Mouse (Mus musculus) ES-E14 (cell line): ENCODE measurements at regions not wholly inside any gene's neighbourhood (a gene's known extent, or its start where the extent isn't known, plus 50 kb on each side); places are given as distances from the start of the nearest gene placed in this dataset.

Experiments
- DNase-seq: peaks from one replicate; pipeline ENCODE4 v3.0.0-alpha.2; 2013; ENCODE audit warnings: low read depth, low spot score
- H3K27ac ChIP-seq: 2 replicates; pipeline ENCODE4 v1.5.1; 2012; ENCODE audit warnings: low read depth, mild to moderate bottlenecking, low read length, moderate library complexity, mixed read lengths; ENCODE audit not compliant: poor library complexity, insufficient read depth, severe bottlenecking
- H3K36me3 ChIP-seq: 2 replicates; pipeline ENCODE4 v1.6.1; 2012; ENCODE audit warnings: mild to moderate bottlenecking, low read length, moderate library complexity, mixed read lengths; ENCODE audit not compliant: control insufficient read depth, poor library complexity, insufficient read depth, severe bottlenecking
- H3K4me1 ChIP-seq, 2 experiments: fragments of 150-350 bp in 1 of 2; sonication (generic) in 1 of 2; 2 replicates each; pipeline ENCODE4 v1.6.1; 2012; ENCODE audit warnings: low read length in 2 of 2, mild to moderate bottlenecking in 1 of 2, mixed read lengths in 1 of 2; ENCODE audit not compliant: control insufficient read depth in 2 of 2, insufficient read depth in 2 of 2, poor library complexity in 1 of 2
- H3K4me3 ChIP-seq, 2 experiments: fragments of 150-350 bp in 1 of 2; sonication (generic) in 1 of 2; 2 replicates each; pipeline ENCODE4 v1.5.1; 2012; ENCODE audit warnings: low read length in 2 of 2, low read depth in 1 of 2, mild to moderate bottlenecking in 1 of 2, mixed read lengths in 1 of 2; ENCODE audit not compliant: insufficient read depth in 1 of 2, poor library complexity in 1 of 2, severe bottlenecking in 1 of 2
- H3K9ac ChIP-seq: 2 replicates; pipeline ENCODE4 v1.6.1; 2012; ENCODE audit warnings: low read depth, mild to moderate bottlenecking, low read length, mixed read lengths; ENCODE audit not compliant: poor library complexity, insufficient read depth, severe bottlenecking
- H3K9me3 ChIP-seq: fragments of 150-350 bp; sonication (generic); 2 replicates; pipeline ENCODE4 v1.6.1; 2012; ENCODE audit warnings: low read depth, mild to moderate bottlenecking, low read length; ENCODE audit not compliant: control insufficient read depth, insufficient read depth
- CHD2 ChIP-seq: IDR thresholded peaks from 2 replicates; pipeline ENCODE4 v1.6.1; 2014; ENCODE audit warnings: mild to moderate bottlenecking, low read depth, low read length, inconsistent platforms
- HCFC1 ChIP-seq: IDR thresholded peaks from 2 replicates; pipeline ENCODE4 v1.6.1; 2012; ENCODE audit warnings: low read length, inconsistent platforms, borderline replicate concordance; ENCODE audit not compliant: insufficient read depth
- MAFK ChIP-seq: IDR thresholded peaks from 2 replicates; pipeline ENCODE4 v1.6.1; 2014; ENCODE audit warnings: mild to moderate bottlenecking, low read depth, low read length, inconsistent platforms; ENCODE audit not compliant: insufficient read depth
- ZC3H11A ChIP-seq: IDR thresholded peaks from 2 replicates; pipeline ENCODE4 v1.6.1; 2012; ENCODE audit warnings: low read depth, mild to moderate bottlenecking, inconsistent platforms, low read length, borderline replicate concordance
- ZNF384 ChIP-seq: IDR thresholded peaks from 2 replicates; pipeline ENCODE4 v1.6.1; 2012; ENCODE audit warnings: low read depth, low read length, inconsistent platforms
- in situ Hi-C, 2 experiments: fragments of 600-800 bp; cut with MboI; formaldehyde crosslinking; loops; one replicate each; pipeline ENCODE4 v1.15.1; 2025; ENCODE audit warnings: low sequenced_read_pairs in 2 of 2, inconsistent platforms in 1 of 2; ENCODE audit not compliant: unreplicated experiment in 2 of 2

DNA sequence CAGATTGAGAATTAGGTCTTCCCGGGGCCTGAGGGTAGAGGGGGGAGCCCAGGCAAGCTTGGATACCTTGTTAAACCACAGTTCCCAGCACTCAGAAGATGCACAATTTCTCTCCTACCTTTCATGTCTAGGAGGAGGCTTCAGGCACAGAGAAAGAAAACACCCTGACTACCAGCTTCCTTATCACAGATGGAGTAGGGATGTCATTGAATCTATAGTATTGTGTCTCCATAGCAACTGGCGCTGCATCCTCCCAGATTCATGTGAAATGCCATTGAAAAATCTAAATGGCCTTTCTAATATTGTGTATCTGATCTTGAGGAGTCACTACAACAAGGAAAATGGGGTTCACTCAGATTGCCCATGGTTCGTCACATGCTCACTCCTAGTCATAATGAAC, 88.8 kb upstream of the Zkscan2 start:
- DNase-seq = no peak
- no peak overlapping the region for H3K27ac ChIP-seq
- no peaks in the 10 kb centered on the region for H3K36me3 ChIP-seq
- no peak for TF ChIP-seq CHD2
- no peak for TF ChIP-seq ZC3H11A
- TF ChIP-seq ZNF384 = no peak
- no peak for TF ChIP-seq MAFK
- TF ChIP-seq HCFC1 = no peak
- in situ Hi-C loops = no loop called here
- no peaks in the 10 kb centered on the region for H3K4me1 ChIP-seq
- H3K9me3 ChIP-seq = no peaks in the 10 kb centered on the region
- no peak overlapping the region for H3K9ac ChIP-seq
- H3K4me3 ChIP-seq = no peak overlapping the region

DNA sequence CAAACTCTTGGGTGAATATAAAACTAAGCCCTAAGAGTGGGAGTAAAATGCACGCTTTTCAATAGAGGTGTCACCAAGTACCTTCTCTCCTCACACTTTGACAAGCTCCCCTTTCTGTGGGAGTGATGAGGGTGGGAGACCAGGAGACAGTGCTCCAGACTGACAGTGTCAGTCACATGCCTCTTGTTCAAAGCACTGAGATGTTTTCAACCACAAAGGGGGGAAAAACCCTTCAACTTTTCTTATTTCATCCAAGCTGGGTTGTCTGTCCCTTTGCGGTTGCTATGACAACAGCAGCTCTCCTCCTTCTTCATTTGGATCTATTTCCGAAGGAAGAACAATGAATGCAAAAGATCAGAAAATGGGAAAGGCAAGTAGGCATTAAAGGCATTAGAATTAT, 73.5 kb upstream of the Zkscan2 start:
- no peak for DNase-seq
- Histone ChIP-seq H3K4me1 (no peaks in the 10 kb centered on the region), H3K9me3 (no peaks in the 10 kb centered on the region), H3K27ac (no peak overlapping the region), H3K4me3 (no peak overlapping the region), H3K9ac (no peak overlapping the region), H3K36me3 (no peaks in the 10 kb centered on the region)
- in situ Hi-C loops = no loop called here
- TF ChIP-seq HCFC1 (no peak), CHD2 (no peak), ZNF384 (no peak), ZC3H11A (no peak), MAFK (no peak)

GRCm38 (mm10) chr7:123572376-123572990, 72.2 kb upstream of the Zkscan2 start:
- no peak overlapping the region for H3K9ac ChIP-seq
- H3K9me3 ChIP-seq = no peaks in the 10 kb centered on the region
- no peak for TF ChIP-seq ZC3H11A
- TF ChIP-seq ZNF384 = no peak
- no peak for TF ChIP-seq MAFK
- no peak for TF ChIP-seq HCFC1
- no peak for TF ChIP-seq CHD2
- no peak for DNase-seq
- H3K27ac ChIP-seq = no peak overlapping the region
- H3K4me1 ChIP-seq = no peaks in the 10 kb centered on the region
- in situ Hi-C loops = no loop called here
- no peak overlapping the region for H3K4me3 ChIP-seq
- no peaks in the 10 kb centered on the region for H3K36me3 ChIP-seq

DNA sequence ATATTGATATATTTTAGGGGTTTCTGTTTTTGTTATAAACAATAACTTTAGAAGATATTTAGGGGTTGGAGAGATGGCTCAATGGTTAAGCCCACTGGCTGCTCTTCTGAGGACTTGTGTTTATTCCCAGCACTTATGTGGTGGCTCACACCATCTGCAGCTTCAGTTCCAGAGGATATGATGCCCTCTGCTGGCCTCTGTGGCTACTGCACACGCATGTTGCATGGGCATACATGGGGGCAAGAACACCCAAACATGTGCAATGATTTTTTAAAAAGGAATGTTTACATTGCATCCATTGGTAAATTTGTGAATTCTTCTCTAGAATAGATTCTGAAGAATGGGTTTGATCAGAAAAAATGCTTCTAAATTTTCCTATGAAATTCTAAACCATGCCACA, 66.0 kb upstream of the Zkscan2 start:
- no peak overlapping the region for H3K4me3 ChIP-seq
- H3K36me3 ChIP-seq = no peaks in the 10 kb centered on the region
- no peak overlapping the region for H3K27ac ChIP-seq
- H3K4me1 ChIP-seq = no peaks in the 10 kb centered on the region
- H3K9ac ChIP-seq = no peak overlapping the region
- in situ Hi-C loops = no loop called here
- no peak for TF ChIP-seq MAFK
- TF ChIP-seq ZNF384 = no peak
- TF ChIP-seq ZC3H11A = no peak
- no peak for TF ChIP-seq HCFC1
- TF ChIP-seq CHD2 = no peak
- H3K9me3 ChIP-seq = no peaks in the 10 kb centered on the region
- peak; percentile 16 for DNase-seq

GRCm38 (mm10) chr7:123559544-123559943, 59.3 kb upstream of the Zkscan2 start:
- no peaks in the 10 kb centered on the region for H3K36me3 ChIP-seq
- no peak overlapping the region for H3K4me3 ChIP-seq
- in situ Hi-C loops = no loop called here
- H3K27ac ChIP-seq = no peak overlapping the region
- H3K9ac ChIP-seq = no peak overlapping the region
- 0 out of 4 replicates have a peak, but pooled peaks cover 0 to 2% of the 10 kb centered on the region in 2 experiments for H3K4me1 ChIP-seq
- no peaks in the 10 kb centered on the region for H3K9me3 ChIP-seq
- TF ChIP-seq CHD2 = no peak
- TF ChIP-seq ZNF384 = no peak
- no peak for TF ChIP-seq MAFK
- TF ChIP-seq HCFC1 = no peak
- no peak for TF ChIP-seq ZC3H11A
- peak; percentile 8 for DNase-seq
